Mouse (Mus musculus) bone marrow macrophage, adult 2 months (primary cell): ENCODE measurements at regions not wholly inside any gene's neighbourhood (a gene's known extent, or its start where the extent isn't known, plus 50 kb on each side); places are given as distances from the start of the nearest gene placed in this dataset.

Experiments
- CTCF ChIP-seq: IDR thresholded peaks from 2 replicates; pipeline ENCODE4 v1.5.1; 2012; ENCODE audit warnings: low read depth, mild to moderate bottlenecking, low read length, moderate library complexity
- POLR2A ChIP-seq: IDR thresholded peaks from 2 replicates; pipeline ENCODE4 v1.6.1; 2012; ENCODE audit warnings: mild to moderate bottlenecking, low read depth, low read length, borderline replicate concordance

DNA sequence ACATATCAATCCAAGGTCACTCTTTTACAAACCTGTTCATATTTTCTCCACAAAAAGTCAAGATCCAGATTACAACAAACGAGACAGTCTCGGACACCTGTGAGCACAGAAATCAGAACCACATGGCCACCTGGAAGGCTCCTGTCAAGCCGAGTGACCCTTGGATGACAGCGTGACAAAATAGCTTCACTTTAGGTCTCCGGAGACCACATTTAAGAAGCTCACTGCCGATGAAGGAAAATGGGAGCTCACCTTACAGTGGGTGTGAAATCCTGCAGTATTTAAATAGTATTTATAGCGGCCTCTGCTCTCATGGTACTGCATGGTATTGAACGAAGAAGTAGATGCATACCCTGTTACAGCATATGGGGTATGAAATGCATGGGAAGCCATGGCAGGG lies 144.3 kb downstream of the Gm11011 start:
- no peak for TF ChIP-seq POLR2A
- no peak for TF ChIP-seq CTCF
